Mouse (Mus musculus): ENCODE measurements around the gene Prpsap2.

DNA sequence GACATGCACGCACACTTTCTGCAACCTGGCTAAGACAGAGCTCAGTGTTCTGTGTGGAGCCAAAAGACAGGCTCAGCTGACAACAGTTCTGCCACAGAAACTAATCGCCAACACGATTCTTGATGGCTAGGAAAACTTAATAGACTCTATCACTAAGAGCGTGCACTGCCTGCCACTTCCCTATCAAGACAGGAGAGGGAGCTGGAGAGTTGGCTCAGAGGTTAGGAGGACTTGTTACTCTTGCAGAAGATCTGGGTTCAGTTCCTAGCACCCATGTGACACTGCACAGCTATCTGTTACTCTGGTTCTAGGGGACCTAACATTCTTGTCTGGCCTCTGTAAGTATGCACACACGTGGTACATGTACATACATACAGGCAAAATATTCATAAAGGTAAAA, 10.3 kb downstream of the Prpsap2 start:
- peak; percentile 52; the same call in 1 of the 2 replicates for TF ChIP-seq CTCF (IDR thresholded peaks at IDR 0.05; ENCODE audit: low read depth, low read length)
- no peak for TF ChIP-seq POLR2A (IDR thresholded peaks at IDR 0.05; ENCODE audit: extremely low read depth, insufficient read depth, low read length)
